Mouse (Mus musculus): ENCODE results near the gene Eif4g2. TPM values are rescaled to one million over a fixed set of nuclear protein-coding genes. Genes with fewer than 3 reads are reported as not detected.

The Eif4g2 gene
- total RNA-seq, 1 experiment: 627 TPM

DNA sequence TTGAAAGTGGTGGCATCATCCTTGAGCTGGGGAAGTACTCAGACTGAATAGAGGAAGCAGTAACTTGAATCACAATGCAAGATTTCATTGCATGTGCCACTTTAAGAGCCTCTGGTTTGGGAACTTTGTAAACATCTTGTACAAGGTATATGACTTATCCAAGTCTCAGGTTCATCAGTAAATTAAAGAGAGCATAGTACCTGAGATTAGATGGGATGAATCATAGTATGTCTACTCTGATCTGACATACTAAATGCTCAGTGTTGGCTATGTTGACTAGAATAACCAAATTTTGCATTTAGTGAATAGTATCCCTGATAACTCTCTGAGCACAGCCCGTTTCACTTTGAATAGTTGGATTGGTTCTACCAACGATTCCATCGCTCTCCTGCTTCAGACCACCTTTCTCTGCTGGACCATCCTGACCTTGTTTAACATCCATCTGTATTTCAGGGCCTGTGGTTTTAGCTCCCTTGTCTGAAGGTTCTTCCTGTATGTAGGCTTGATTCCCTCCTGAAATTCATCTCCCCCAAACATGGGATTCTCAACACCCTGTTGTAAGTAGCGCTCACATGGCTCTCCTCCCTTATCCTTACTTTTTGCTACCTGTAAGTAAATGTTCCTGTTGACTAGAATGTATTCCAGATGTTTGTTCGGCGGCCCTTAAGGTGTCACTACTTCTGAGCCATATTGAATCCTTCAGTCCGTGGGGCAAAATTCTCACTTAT lies 13.2 kb downstream of the Eif4g2 start:
- Histone ChIP-seq H3K36me3 (ENCODE audit: control insufficient read depth, insufficient read depth, low read length, poor library complexity, severe bottlenecking) (peaks cover 34% of the 10 kb centered on the region), H3K27ac (ENCODE audit: insufficient read depth, low read depth, low read length, poor library complexity, severe bottlenecking) (no peak overlapping the region), H3K9me3 (ENCODE audit: control insufficient read depth, insufficient read depth, low read depth, low read length) (no peaks in the 10 kb centered on the region), H3K9ac (ENCODE audit: insufficient read depth, low read depth, low read length, poor library complexity, severe bottlenecking) (no peak overlapping the region), H3K4me1 (ENCODE audit: control insufficient read depth in 2 of 2, insufficient read depth in 2 of 2, low read length in 2 of 2, poor library complexity in 1 of 2) (no peaks in the 10 kb centered on the region), H3K4me3 (ENCODE audit: insufficient read depth in 1 of 2, low read depth in 1 of 2, low read length in 2 of 2, poor library complexity in 1 of 2, severe bottlenecking in 1 of 2) (no peak overlapping the region)
- in situ Hi-C loops (cut with MboI; ENCODE audit: low sequenced_read_pairs in 2 of 2, unreplicated experiment in 2 of 2): no loop called here
- peak; percentile 40; the same call in 1 of the 2 replicates for TF ChIP-seq CHD2 (IDR thresholded peaks at IDR 0.05; ENCODE audit: low read depth, low read length)
- TF ChIP-seq HCFC1 (IDR thresholded peaks at IDR 0.05; ENCODE audit: borderline replicate concordance, insufficient read depth, low read length): no peak
- DNase-seq (ENCODE audit: low read depth, low spot score): no peak

DNA sequence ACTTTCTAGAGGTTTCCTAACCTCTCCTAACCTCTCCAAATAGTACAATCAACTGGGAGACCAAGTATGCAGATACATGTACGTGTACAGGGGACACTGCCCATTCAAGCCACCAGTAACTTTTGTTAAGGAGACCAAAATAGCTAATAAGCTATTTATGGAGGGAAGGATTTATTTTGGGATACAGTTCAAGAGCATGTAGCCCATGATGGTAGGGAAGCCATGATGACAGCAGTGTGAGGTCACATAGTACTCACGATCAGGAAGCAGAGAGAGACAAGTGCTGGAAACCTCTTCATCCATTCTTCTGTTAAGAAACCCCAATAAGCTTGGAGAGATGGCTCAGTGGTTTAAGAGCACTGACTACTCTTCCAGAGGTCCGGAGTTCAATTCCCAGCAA lies 14.6 kb downstream of the Eif4g2 start:
- in situ Hi-C loops (cut with MboI; ENCODE audit: low sequenced_read_pairs in 2 of 2, unreplicated experiment in 2 of 2): no loop called here
- Histone ChIP-seq H3K27ac (ENCODE audit: insufficient read depth, low read depth, low read length, poor library complexity, severe bottlenecking) (no peak overlapping the region), H3K9me3 (ENCODE audit: control insufficient read depth, insufficient read depth, low read depth, low read length) (no peaks in the 10 kb centered on the region), H3K9ac (ENCODE audit: insufficient read depth, low read depth, low read length, poor library complexity, severe bottlenecking) (no peak overlapping the region), H3K36me3 (ENCODE audit: control insufficient read depth, insufficient read depth, low read length, poor library complexity, severe bottlenecking) (peaks cover 23% of the 10 kb centered on the region), H3K4me1 (ENCODE audit: control insufficient read depth in 2 of 2, insufficient read depth in 2 of 2, low read length in 2 of 2, poor library complexity in 1 of 2) (no peaks in the 10 kb centered on the region), H3K4me3 (ENCODE audit: insufficient read depth in 1 of 2, low read depth in 1 of 2, low read length in 2 of 2, poor library complexity in 1 of 2, severe bottlenecking in 1 of 2) (no peak overlapping the region)
- TF ChIP-seq ZC3H11A (IDR thresholded peaks at IDR 0.05; ENCODE audit: borderline replicate concordance, low read depth, low read length) (no peak), MAFK (IDR thresholded peaks at IDR 0.05; ENCODE audit: insufficient read depth, low read depth, low read length) (no peak), ZNF384 (IDR thresholded peaks at IDR 0.05; ENCODE audit: low read depth, low read length) (no peak), CHD2 (IDR thresholded peaks at IDR 0.05; ENCODE audit: low read depth, low read length) (no peak), HCFC1 (IDR thresholded peaks at IDR 0.05; ENCODE audit: borderline replicate concordance, insufficient read depth, low read length) (no peak)
- DNase-seq (ENCODE audit: low read depth, low spot score): no peak

DNA sequence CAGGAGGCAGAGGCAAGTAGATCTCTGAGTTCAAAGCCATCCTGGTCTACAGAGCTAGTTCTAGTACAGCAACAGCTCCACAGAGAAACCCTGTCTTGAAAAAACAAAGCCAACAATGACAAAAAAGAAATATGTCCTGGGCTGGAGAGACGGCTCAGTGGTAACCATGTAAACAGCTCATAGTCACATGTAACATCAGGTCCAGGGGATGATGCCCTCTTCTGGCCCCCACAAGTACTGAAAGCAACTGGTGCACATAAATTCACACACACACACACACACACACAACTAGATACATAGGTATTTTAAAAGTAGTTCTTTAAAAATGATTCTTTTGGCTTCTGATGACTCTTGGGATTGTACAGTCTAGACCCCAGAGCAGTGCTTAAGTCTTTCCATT lies 19.9 kb downstream of the Eif4g2 start:
- Histone ChIP-seq H3K4me3 (ENCODE audit: insufficient read depth in 1 of 2, low read depth in 1 of 2, low read length in 2 of 2, poor library complexity in 1 of 2, severe bottlenecking in 1 of 2) (no peak overlapping the region), H3K36me3 (ENCODE audit: control insufficient read depth, insufficient read depth, low read length, poor library complexity, severe bottlenecking) (peaks cover 4% of the 10 kb centered on the region)
- in situ Hi-C loops (cut with MboI; ENCODE audit: low sequenced_read_pairs in 2 of 2, unreplicated experiment in 2 of 2): no loop called here

DNA sequence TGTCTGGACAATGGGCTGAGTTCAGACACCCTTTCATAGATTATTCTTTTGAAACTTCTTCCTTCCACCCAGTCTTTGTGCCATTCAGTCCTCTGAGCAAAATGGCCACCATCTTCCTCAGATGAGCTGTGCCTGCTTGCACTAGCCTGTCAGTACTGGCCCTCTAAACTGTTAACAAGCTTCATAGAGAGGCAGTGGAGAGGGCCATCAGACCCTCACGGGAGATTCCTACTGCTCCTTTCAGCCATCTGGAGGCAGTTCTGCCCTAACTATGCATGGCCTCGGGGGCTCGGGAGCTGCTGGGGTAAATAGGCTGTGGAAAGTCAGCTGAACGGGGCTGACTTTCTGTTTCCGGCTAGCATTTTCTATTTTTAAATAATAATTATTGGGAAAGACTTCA lies 23.3 kb downstream of the Eif4g2 start:
- no peak overlapping the region for H3K27ac ChIP-seq (ENCODE audit: insufficient read depth, low read depth, low read length, poor library complexity, severe bottlenecking)
- no peak overlapping the region for H3K9ac ChIP-seq (ENCODE audit: insufficient read depth, low read depth, low read length, poor library complexity, severe bottlenecking)
- H3K4me3 ChIP-seq (ENCODE audit: insufficient read depth in 1 of 2, low read depth in 1 of 2, low read length in 2 of 2, poor library complexity in 1 of 2, severe bottlenecking in 1 of 2): no peak overlapping the region
- no peak for DNase-seq (ENCODE audit: low read depth, low spot score)
- no peak for TF ChIP-seq HCFC1 (IDR thresholded peaks at IDR 0.05; ENCODE audit: borderline replicate concordance, insufficient read depth, low read length)
- no peak for TF ChIP-seq ZC3H11A (IDR thresholded peaks at IDR 0.05; ENCODE audit: borderline replicate concordance, low read depth, low read length)
- TF ChIP-seq ZNF384 (IDR thresholded peaks at IDR 0.05; ENCODE audit: low read depth, low read length): no peak
- no peak for TF ChIP-seq CHD2 (IDR thresholded peaks at IDR 0.05; ENCODE audit: low read depth, low read length)
- no peak for TF ChIP-seq MAFK (IDR thresholded peaks at IDR 0.05; ENCODE audit: insufficient read depth, low read depth, low read length)
- peaks cover 12% of the 10 kb centered on the region for H3K36me3 ChIP-seq (ENCODE audit: control insufficient read depth, insufficient read depth, low read length, poor library complexity, severe bottlenecking)
- H3K4me1 ChIP-seq (ENCODE audit: control insufficient read depth in 2 of 2, insufficient read depth in 2 of 2, low read length in 2 of 2, poor library complexity in 1 of 2): no peaks in the 10 kb centered on the region
- in situ Hi-C loops (cut with MboI; ENCODE audit: low sequenced_read_pairs in 2 of 2, unreplicated experiment in 2 of 2): no loop called here
- H3K9me3 ChIP-seq (ENCODE audit: control insufficient read depth, insufficient read depth, low read depth, low read length): no peaks in the 10 kb centered on the region

More for the DNA sequence above, 19.9 kb downstream of the Eif4g2 start:
- no peaks in the 10 kb centered on the region for H3K9me3 ChIP-seq (ENCODE audit: control insufficient read depth, insufficient read depth, low read depth, low read length)
- no peak for DNase-seq (ENCODE audit: low read depth, low spot score)
- H3K27ac ChIP-seq (ENCODE audit: insufficient read depth, low read depth, low read length, poor library complexity, severe bottlenecking): no peak overlapping the region
- H3K9ac ChIP-seq (ENCODE audit: insufficient read depth, low read depth, low read length, poor library complexity, severe bottlenecking): no peak overlapping the region
- no peaks in the 10 kb centered on the region for H3K4me1 ChIP-seq (ENCODE audit: control insufficient read depth in 2 of 2, insufficient read depth in 2 of 2, low read length in 2 of 2, poor library complexity in 1 of 2)
- no peak for TF ChIP-seq ZC3H11A (IDR thresholded peaks at IDR 0.05; ENCODE audit: borderline replicate concordance, low read depth, low read length)
- no peak for TF ChIP-seq ZNF384 (IDR thresholded peaks at IDR 0.05; ENCODE audit: low read depth, low read length)
- no peak for TF ChIP-seq HCFC1 (IDR thresholded peaks at IDR 0.05; ENCODE audit: borderline replicate concordance, insufficient read depth, low read length)
- TF ChIP-seq CHD2 (IDR thresholded peaks at IDR 0.05; ENCODE audit: low read depth, low read length): no peak
- TF ChIP-seq MAFK (IDR thresholded peaks at IDR 0.05; ENCODE audit: insufficient read depth, low read depth, low read length): no peak

All from ES-E14 (cell line).